Mouse (Mus musculus) heart, adult 11 months (tissue): Measurements from ENCODE around the gene Gm5890.
"Not testable (repeated sequence)": the region's sequence is repeated elsewhere in the genome, so short reads cannot be mapped to it uniquely, and the experiment has no call there.

Source experiments
- DNase-seq: peaks from one replicate; pipeline ENCODE4 v3.0.0; 2022

Gm5890 gene

DNA sequence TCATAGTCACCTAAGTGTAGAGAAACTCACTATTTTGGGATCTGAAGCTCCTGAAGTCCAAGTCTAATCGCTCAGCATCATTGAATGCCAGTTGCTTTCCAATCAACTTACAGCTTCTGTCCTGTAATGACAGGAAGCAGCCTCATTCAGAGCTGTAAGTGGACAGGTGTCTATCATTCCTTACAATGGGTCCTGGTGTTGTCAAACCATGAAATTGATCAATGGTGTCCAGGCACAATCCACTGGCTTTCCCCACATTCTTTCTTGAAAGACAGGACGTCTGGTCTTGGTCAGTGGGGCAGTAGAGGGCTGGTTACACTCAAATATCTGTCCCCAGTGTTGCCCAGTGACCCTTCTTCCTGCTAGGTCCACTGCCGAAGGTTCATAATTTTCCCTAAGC lies at the start of gene Gm5890:
Gene Gm5890, minus strand, starts transcription at position 101 of the 400 bp plus-strand sequence.
- not testable (repeated sequence) for DNase-seq

DNA sequence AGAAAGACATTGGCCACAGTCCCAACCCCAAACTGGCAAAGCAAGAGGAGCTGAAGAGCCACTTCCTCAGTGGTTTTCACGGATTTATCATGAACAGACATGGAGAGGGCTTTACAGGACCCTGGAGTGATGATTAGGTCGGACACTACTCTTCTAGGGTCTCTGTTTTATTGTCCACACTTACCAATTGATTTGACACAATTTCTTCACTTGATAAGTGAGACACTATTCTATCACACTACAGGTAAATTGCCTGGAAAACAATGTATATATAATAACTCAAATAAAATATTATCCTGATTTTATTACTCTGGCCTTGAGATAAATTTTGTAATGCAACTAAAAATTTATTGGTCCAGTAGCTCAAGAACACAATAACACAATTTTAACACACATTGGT lies 28.9 kb downstream of the Gm5890 start, which contains the start of gene Gm4498:
Gene Gm4498, minus strand, starts transcription at position 101 of the 400 bp plus-strand sequence.
- DNase-seq = not testable (repeated sequence)
